Mouse (Mus musculus) megakaryocyte, embryonic 14.5 days (primary cell): ENCODE results near the gene St5.

Experiments
- FLI1 ChIP-seq: IDR thresholded peaks from 2 replicates; pipeline ENCODE4 v1.6.1; 2012; ENCODE audit warnings: low read length, inconsistent platforms, mixed read lengths
- GATA1 ChIP-seq: IDR thresholded peaks from 3 replicates; pipeline ENCODE4 v1.6.1; 2012; ENCODE audit warnings: mixed read lengths, low read length, inconsistent platforms, borderline replicate concordance

DNA sequence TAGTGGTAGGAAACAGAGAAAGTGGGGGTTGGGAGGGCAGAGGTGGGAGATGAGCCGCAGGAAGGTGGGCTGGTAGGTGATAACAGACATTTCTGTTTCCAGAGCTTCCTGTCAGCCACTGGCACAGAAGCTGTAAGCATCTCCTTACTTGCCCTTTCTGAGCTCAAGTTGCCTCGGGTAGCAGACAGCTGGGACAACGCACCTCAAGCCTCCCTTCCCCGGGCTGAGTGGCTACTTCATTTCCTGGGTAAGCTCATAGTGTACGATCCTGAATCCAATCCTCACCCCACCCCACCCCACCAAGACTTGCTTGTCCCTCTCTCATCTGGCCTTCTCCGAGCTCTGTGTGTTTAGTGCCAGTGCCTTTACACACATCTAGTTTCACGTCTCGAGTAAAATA lies 115.3 kb downstream of the St5 start:
- TF ChIP-seq GATA1 = no peak
- TF ChIP-seq FLI1 = no peak
